Mouse (Mus musculus) intestine, embryonic 16.5 days (tissue): ENCODE measurements at regions not wholly inside any gene's neighbourhood (a gene's known extent, or its start where the extent isn't known, plus 50 kb on each side); places are given as distances from the start of the nearest gene placed in this dataset.
"Not testable (repeated sequence)": the region's sequence is repeated elsewhere in the genome, so short reads cannot be mapped to it uniquely, and the experiment has no call there.

Experiments
- ATAC-seq: fragments of 200-750 bp; cut with Nextera tagmentation; 2 replicates; pipeline ENCODE4 v1.8.0; 2017; ENCODE audit warnings: moderate TSS enrichment, moderate library complexity
- H3K27ac ChIP-seq: fragments of 300-500 bp; sonication (generic); 2 replicates; pipeline ENCODE4 v1.5.1; 2014; ENCODE audit warnings: mild to moderate bottlenecking, low read length
- H3K27me3 ChIP-seq: fragments of 300-500 bp; sonication (generic); replicated peaks from 2 replicates; pipeline ENCODE4 v1.6.1; 2014; ENCODE audit warnings: low read length, control low read depth, mixed read lengths; ENCODE audit not compliant: control insufficient read depth, insufficient read depth
- H3K36me3 ChIP-seq: fragments of 300-500 bp; sonication (generic); 2 replicates; pipeline ENCODE4 v1.6.1; 2014; ENCODE audit warnings: low read length, control low read depth; ENCODE audit not compliant: control insufficient read depth, insufficient read depth
- H3K4me1 ChIP-seq: fragments of 300-500 bp; sonication (generic); 2 replicates; pipeline ENCODE4 v1.6.1; 2014; ENCODE audit warnings: low read length, control low read depth, mixed read lengths; ENCODE audit not compliant: control insufficient read depth, insufficient read depth
- H3K4me2 ChIP-seq: fragments of 300-500 bp; sonication (generic); 2 replicates; pipeline ENCODE4 v1.6.1; 2014; ENCODE audit warnings: low read depth, low read length, control low read depth
- H3K4me3 ChIP-seq: fragments of 300-500 bp; sonication (generic); 2 replicates; pipeline ENCODE4 v1.5.1; 2014; ENCODE audit warnings: mild to moderate bottlenecking, low read length
- H3K9ac ChIP-seq: fragments of 300-500 bp; sonication (generic); 2 replicates; pipeline ENCODE4 v1.6.1; 2014; ENCODE audit warnings: low read depth, low read length
- H3K9me3 ChIP-seq: fragments of 300-500 bp; sonication (generic); 2 replicates; pipeline ENCODE4 v1.6.1; 2016; ENCODE audit warnings: low read length, control low read depth; ENCODE audit not compliant: control insufficient read depth
- whole genome bisulfite sequencing: fragments of 180-500 bp; shearing (Covaris S2); extraction: QIAGEN DNeasy Blood & Tissue Kit; methylation state at CpG from one replicate; pipeline ENCODE4 v1.1.7; 2014; 5-methylcytosine and 5-hydroxymethylcytosine counted together

- WGBS: 62% methylated on average over 2 of the region's 2 CpGs
Measured at GRCm38 (mm10) chr11:22573166-22573565, 61.3 kb downstream of the Tmem17 start.

GRCm38 (mm10) chr11:22573802-22574201 lies 61.9 kb downstream of the Tmem17 start:
- no peak overlapping the region for H3K27ac ChIP-seq
- no peaks in the 10 kb centered on the region for H3K9me3 ChIP-seq
- no peak overlapping the region for H3K9ac ChIP-seq
- 69% methylated on average over 3 of the region's 3 CpGs for WGBS
- H3K36me3 ChIP-seq: no peaks in the 10 kb centered on the region
- no peaks in the 10 kb centered on the region for H3K4me1 ChIP-seq
- H3K27me3 ChIP-seq: no peaks in the 10 kb centered on the region
- no peak overlapping the region for H3K4me2 ChIP-seq
- no peak for ATAC-seq
- no peak overlapping the region for H3K4me3 ChIP-seq

More at GRCm38 (mm10) chr11:22573166-22573565, 61.3 kb downstream of the Tmem17 start:
- no peak overlapping the region for H3K27ac ChIP-seq
- no peaks in the 10 kb centered on the region for H3K4me1 ChIP-seq
- H3K9me3 ChIP-seq: no peaks in the 10 kb centered on the region
- H3K4me2 ChIP-seq: no peak overlapping the region
- ATAC-seq: no peak
- no peaks in the 10 kb centered on the region for H3K36me3 ChIP-seq
- no peak overlapping the region for H3K9ac ChIP-seq
- no peak overlapping the region for H3K4me3 ChIP-seq
- H3K27me3 ChIP-seq: no peaks in the 10 kb centered on the region

GRCm38 (mm10) chr11:22574506-22574905 lies 62.6 kb downstream of the Tmem17 start:
- no peaks in the 10 kb centered on the region for H3K27me3 ChIP-seq
- 81% methylated on average over 2 of the region's 2 CpGs for WGBS
- no peak for ATAC-seq
- no peaks in the 10 kb centered on the region for H3K36me3 ChIP-seq
- no peaks in the 10 kb centered on the region for H3K9me3 ChIP-seq
- H3K27ac ChIP-seq: no peak overlapping the region
- H3K4me2 ChIP-seq: no peak overlapping the region
- H3K9ac ChIP-seq: no peak overlapping the region
- no peaks in the 10 kb centered on the region for H3K4me1 ChIP-seq
- no peak overlapping the region for H3K4me3 ChIP-seq

DNA sequence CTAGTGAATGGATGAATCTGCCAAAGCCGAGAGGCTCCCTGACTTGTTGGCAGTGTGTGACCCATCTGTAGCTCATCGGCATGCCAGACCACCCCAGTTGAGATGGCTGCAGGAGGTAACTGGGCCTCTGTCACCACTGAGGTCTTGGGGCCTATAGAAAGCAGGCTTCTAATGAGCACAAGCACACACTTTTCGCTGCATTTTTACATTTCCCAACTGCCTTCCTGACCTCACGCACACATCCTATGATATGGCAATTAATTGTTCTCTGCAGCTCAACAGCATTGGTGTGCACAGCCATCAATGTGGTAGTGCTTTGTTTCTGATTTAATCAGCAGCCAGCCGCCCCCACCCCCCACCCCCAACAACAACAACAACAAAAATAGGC lies 72.2 kb downstream of the Tmem17 start:
- Histone ChIP-seq H3K4me3 (no peak overlapping the region), H3K27ac (peak overlapping the region; percentile 49; the same call in 1 of the 2 replicates), H3K36me3 (no peaks in the 10 kb centered on the region), H3K9me3 (no peaks in the 10 kb centered on the region), H3K4me1 (peaks cover 21% of the 10 kb centered on the region), H3K9ac (no peak overlapping the region), H3K4me2 (no peak overlapping the region), H3K27me3 (no peaks in the 10 kb centered on the region)
- 31% methylated on average over 5 of the region's 5 CpGs for WGBS
- peak; percentile 56 for ATAC-seq

DNA sequence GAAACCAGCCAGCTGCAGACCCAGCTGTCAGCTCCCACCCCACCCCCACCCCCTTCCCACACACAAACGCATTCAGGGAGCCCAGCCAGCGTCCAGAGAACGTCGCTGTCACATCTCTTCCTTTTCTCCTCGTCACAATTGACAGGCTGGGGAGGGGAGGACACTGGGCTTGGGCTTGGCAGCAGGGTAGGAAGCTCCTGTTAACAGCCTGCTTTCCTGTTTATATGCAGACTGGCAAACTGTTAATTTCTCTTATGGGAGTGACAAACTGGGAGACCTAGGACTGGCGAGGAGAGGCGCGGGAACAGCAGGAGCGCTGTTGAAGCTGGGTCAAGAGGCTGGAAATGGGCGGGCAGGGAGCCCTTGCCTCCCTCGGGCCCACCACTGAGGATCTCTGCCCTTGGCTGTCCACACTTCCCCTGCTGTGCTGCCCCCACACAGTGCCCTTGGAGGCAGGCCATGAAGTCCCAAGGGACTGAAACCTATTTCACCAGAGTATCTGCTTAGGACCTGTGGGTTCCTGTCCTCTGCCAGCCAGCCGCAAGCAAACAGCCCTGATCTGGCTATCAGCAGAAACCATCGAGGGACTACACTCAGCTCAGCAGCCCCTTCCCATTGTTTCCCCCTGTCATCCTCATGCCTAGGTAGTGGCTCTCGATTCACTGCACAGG lies 72.7 kb downstream of the Tmem17 start:
- Histone ChIP-seq H3K4me2 (peak overlapping the region; percentile 24; the same call in 1 of the 2 replicates), H3K4me1 (peaks cover 21% of the 10 kb centered on the region), H3K27ac (peak overlapping the region; percentile 49), H3K36me3 (no peaks in the 10 kb centered on the region), H3K9ac (peak overlapping the region; percentile 43; the same call in 1 of the 2 replicates), H3K27me3 (no peaks in the 10 kb centered on the region), H3K4me3 (no peak overlapping the region), H3K9me3 (no peaks in the 10 kb centered on the region)
- WGBS: 13% methylated on average over 14 of the region's 14 CpGs
- peak; percentile 84 for ATAC-seq

GRCm38 (mm10) chr11:22587691-22588241 lies 75.9 kb downstream of the Tmem17 start:
- Histone ChIP-seq H3K9me3 (no peaks in the 10 kb centered on the region), H3K27me3 (no peaks in the 10 kb centered on the region), H3K4me1 (peaks cover 21% of the 10 kb centered on the region), H3K9ac (no peak overlapping the region), H3K36me3 (no peaks in the 10 kb centered on the region), H3K4me2 (no peak overlapping the region), H3K4me3 (no peak overlapping the region), H3K27ac (peak overlapping the region; percentile 45)
- 42% methylated on average over 7 of the region's 7 CpGs for WGBS
- ATAC-seq: peak; percentile 54

DNA sequence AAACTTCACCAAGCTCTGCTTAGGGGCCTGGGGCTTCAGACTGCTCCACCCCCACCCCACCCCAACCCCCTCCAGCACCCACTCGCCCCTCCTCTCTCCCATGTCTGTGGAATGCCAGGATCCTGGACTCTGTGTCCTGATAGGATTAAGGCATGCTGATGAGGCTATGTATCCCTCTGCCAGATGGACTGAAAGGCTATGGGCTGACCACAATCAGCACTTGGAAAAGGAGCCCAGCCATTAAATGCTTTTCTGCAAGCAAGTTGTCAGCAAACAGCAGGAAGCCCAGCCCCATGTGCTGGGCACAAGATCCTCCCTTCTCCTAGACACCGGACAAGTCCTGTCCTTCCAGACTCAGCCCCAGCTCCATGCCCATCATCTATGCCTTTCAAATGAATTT lies 76.7 kb downstream of the Tmem17 start:
- no peak for ATAC-seq
- H3K9me3 ChIP-seq: no peaks in the 10 kb centered on the region
- H3K4me1 ChIP-seq: peaks cover 21% of the 10 kb centered on the region
- no peak overlapping the region for H3K9ac ChIP-seq
- H3K36me3 ChIP-seq: no peaks in the 10 kb centered on the region
- no peak overlapping the region for H3K4me3 ChIP-seq
- 62% methylated on average over 2 of the region's 2 CpGs for WGBS
- H3K4me2 ChIP-seq: no peak overlapping the region
- H3K27ac ChIP-seq: peak overlapping the region; percentile 45
- no peaks in the 10 kb centered on the region for H3K27me3 ChIP-seq

GRCm38 (mm10) chr11:22589901-22590300 lies 78.0 kb downstream of the Tmem17 start:
- Histone ChIP-seq H3K27ac (no peak overlapping the region), H3K9me3 (no peaks in the 10 kb centered on the region), H3K27me3 (no peaks in the 10 kb centered on the region), H3K4me2 (no peak overlapping the region), H3K9ac (no peak overlapping the region), H3K4me3 (no peak overlapping the region), H3K36me3 (no peaks in the 10 kb centered on the region), H3K4me1 (peaks cover 18% of the 10 kb centered on the region)
- 61% methylated on average over 2 of the region's 2 CpGs for WGBS
- no peak for ATAC-seq

DNA sequence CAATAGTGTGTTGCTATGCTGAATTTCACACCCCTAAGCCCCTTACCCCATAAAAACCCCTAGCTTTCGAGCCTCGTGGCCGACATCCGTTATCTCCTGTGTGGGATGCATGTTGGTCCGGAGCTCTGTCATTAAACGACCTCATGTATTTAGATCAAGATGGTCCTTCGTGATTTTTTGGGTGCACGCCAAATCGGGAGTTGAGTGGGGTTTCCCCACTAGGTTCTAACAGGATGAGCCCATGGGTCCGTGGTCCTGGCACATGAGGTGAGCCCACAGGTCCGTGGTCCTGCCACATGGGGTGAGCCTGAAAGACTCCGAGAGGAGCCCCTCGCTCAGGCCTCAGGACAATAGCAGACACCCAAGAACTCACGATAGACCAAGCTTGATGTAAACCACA lies 79.2 kb downstream of the Tmem17 start:
- H3K9me3 ChIP-seq, H3K27ac ChIP-seq, H3K4me2 ChIP-seq, ATAC-seq, H3K36me3 ChIP-seq, H3K4me3 ChIP-seq, H3K9ac ChIP-seq, H3K27me3 ChIP-seq: not testable (repeated sequence)
- H3K4me1 ChIP-seq: peaks cover 13% of the 10 kb centered on the region
- WGBS: 84% methylated on average over 14 of the region's 14 CpGs
